Mouse (Mus musculus): ENCODE results near the gene Cidec. TPM values are rescaled to one million over a fixed set of nuclear protein-coding genes. Genes with fewer than 3 reads are reported as not detected.

Gene Cidec
- total and polyA plus RNA-seq, 2 experiments from 2014 or later = not detected

- WGBS = 64% methylated on average over 9 of the region's 10 CpGs
- no peaks in the 10 kb centered on the region for H3K27me3 ChIP-seq (ENCODE audit: control insufficient read depth, insufficient read depth, low read length)
- no peak within 1 kb of the TSS for H3K9ac ChIP-seq (replicated peaks; ENCODE audit: low read depth, low read length)
- H3K4me2 ChIP-seq (ENCODE audit: low read depth, low read length) = no peak within 1 kb of the TSS
- no peaks in the 10 kb centered on the region for H3K9me3 ChIP-seq (replicated peaks; ENCODE audit: control insufficient read depth, low read length)
- TF ChIP-seq EP300 (IDR thresholded peaks at IDR 0.05; ENCODE audit: low read depth) (no peak), CTCF (IDR thresholded peaks at IDR 0.05; ENCODE audit: low read depth) (no peak)
- H3K4me1 ChIP-seq (ENCODE audit: control insufficient read depth, insufficient read depth) = no peaks in the 10 kb centered on the region
- no peak within 1 kb of the TSS for H3K27ac ChIP-seq (ENCODE audit: low read depth)
- no peaks in the 10 kb centered on the region for H3K36me3 ChIP-seq (replicated peaks; ENCODE audit: control insufficient read depth, insufficient read depth, low read length)
- DNase-seq (ENCODE audit: low spot score) (no peak), ATAC-seq (ENCODE audit: insufficient read depth, low read depth) (no peak)
- H3K4me3 ChIP-seq (ENCODE audit: low read depth, low read length) = no peak within 1 kb of the TSS
Measured at GRCm38 (mm10) chr6:113457952-113458534, 22.5 kb upstream of the Cidec start, which contains the start of gene Il17re. Gene Il17re, plus strand, starts transcription at chr6:113458484.

DNA sequence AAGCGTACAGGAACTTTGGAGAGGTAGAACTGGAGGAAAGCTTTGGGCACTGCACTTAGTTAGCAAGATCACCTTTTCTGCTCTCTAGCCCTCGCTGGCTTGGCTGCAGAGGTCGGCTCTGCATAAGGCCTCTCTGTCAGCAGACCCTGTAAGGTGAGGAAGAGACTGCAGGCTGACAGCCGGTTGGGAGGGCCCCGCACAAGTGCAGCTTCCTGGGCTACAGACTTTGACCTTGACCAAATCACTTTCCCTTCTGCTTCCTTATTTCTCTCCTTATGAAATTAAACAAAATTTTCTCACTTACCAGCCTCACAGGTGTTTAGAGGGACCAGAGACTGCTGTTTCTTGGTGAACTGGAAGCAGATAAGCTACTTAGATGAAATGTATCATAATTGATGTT is 19.4 kb upstream of the Cidec start:
- TF ChIP-seq EP300 (IDR thresholded peaks at IDR 0.05; ENCODE audit: low read depth) = no peak
- TF ChIP-seq CTCF (IDR thresholded peaks at IDR 0.05; ENCODE audit: low read depth) = no peak
- Histone ChIP-seq H3K36me3 (replicated peaks; ENCODE audit: control insufficient read depth, insufficient read depth, low read length) (no peaks in the 10 kb centered on the region), H3K4me2 (ENCODE audit: low read depth, low read length) (no peak overlapping the region), H3K27me3 (ENCODE audit: control insufficient read depth, insufficient read depth, low read length) (no peaks in the 10 kb centered on the region), H3K27ac (ENCODE audit: low read depth) (no peak overlapping the region), H3K4me1 (ENCODE audit: control insufficient read depth, insufficient read depth) (peaks cover 13% of the 10 kb centered on the region; the same call in 1 of the 2 replicates), H3K4me3 (ENCODE audit: low read depth, low read length) (no peak overlapping the region), H3K9me3 (replicated peaks; ENCODE audit: control insufficient read depth, low read length) (no peaks in the 10 kb centered on the region), H3K9ac (replicated peaks; ENCODE audit: low read depth, low read length) (no peak overlapping the region)
- no peak for ATAC-seq (ENCODE audit: insufficient read depth, low read depth)
- DNase-seq (ENCODE audit: low spot score) = no peak
- WGBS = 53% methylated on average over 5 of the region's 5 CpGs

DNA sequence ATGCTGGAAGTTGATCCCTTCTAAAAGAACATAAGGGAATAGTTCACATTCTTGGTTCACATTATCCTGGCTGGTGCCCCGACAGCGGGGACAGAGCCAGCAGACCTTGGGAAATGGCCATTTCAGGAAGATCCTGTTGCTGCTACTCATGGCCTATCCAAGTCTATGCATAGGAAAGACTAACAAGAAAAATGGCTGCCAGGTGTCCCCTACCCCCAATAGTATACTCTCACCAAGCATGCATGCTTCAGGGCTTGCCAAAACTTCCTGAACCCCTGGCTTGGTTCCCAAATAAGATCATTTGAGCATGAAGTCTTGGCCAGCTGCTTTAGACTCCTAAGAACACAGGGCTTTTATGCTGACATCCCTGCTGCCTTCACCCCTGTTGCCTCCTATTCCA is 16.3 kb upstream of the Cidec start:
- peak; percentile 15 for DNase-seq (ENCODE audit: low spot score)

DNA sequence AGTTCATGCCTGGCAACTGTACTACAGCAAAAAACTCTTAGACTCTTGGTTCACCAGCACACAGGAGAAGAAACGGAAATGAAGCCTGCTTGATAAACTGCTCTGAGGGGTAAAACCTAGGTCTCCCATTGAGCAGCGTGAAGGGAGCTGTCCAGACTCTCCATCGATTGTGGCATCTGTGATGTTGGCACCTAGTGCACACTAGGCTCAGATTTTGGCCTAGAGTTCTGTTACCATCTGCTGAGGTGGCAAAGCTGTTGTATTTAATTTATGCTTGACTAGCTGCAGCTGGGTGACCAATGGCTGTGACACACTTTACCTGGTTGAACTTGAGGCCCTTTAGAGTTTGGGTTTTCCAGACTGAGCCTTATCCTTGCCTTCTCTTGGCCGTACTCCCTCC is 12.1 kb upstream of the Cidec start:
- Histone ChIP-seq H3K27me3 (ENCODE audit: control insufficient read depth, insufficient read depth, low read length) (no peaks in the 10 kb centered on the region), H3K36me3 (replicated peaks; ENCODE audit: control insufficient read depth, insufficient read depth, low read length) (peaks cover 26% of the 10 kb centered on the region), H3K4me3 (ENCODE audit: low read depth, low read length) (no peak overlapping the region), H3K4me2 (ENCODE audit: low read depth, low read length) (no peak overlapping the region), H3K9ac (replicated peaks; ENCODE audit: low read depth, low read length) (no peak overlapping the region), H3K27ac (ENCODE audit: low read depth) (no peak overlapping the region), H3K9me3 (replicated peaks; ENCODE audit: control insufficient read depth, low read length) (no peaks in the 10 kb centered on the region), H3K4me1 (ENCODE audit: control insufficient read depth, insufficient read depth) (peaks cover 19% of the 10 kb centered on the region)
- TF ChIP-seq CTCF (IDR thresholded peaks at IDR 0.05; ENCODE audit: low read depth) (no peak), EP300 (IDR thresholded peaks at IDR 0.05; ENCODE audit: low read depth) (no peak)
- DNase-seq (ENCODE audit: low spot score) (no peak), ATAC-seq (ENCODE audit: insufficient read depth, low read depth) (no peak)
- WGBS = 92% methylated on average over 4 of the region's 4 CpGs

More for the DNA sequence above, 16.3 kb upstream of the Cidec start:
- TF ChIP-seq CTCF (IDR thresholded peaks at IDR 0.05; ENCODE audit: low read depth) (no peak), EP300 (IDR thresholded peaks at IDR 0.05; ENCODE audit: low read depth) (no peak)
- 31% methylated on average over 2 of the region's 2 CpGs for WGBS
- H3K4me1 ChIP-seq (ENCODE audit: control insufficient read depth, insufficient read depth) = peaks cover 13% of the 10 kb centered on the region; the same call in 1 of the 2 replicates
- peaks cover 19% of the 10 kb centered on the region for H3K36me3 ChIP-seq (replicated peaks; ENCODE audit: control insufficient read depth, insufficient read depth, low read length)
- no peaks in the 10 kb centered on the region for H3K27me3 ChIP-seq (ENCODE audit: control insufficient read depth, insufficient read depth, low read length)
- peak; percentile 47; the same call in 1 of the 2 replicates for ATAC-seq (ENCODE audit: insufficient read depth, low read depth)
- no peak overlapping the region for H3K4me2 ChIP-seq (ENCODE audit: low read depth, low read length)
- H3K9ac ChIP-seq (replicated peaks; ENCODE audit: low read depth, low read length) = no peak overlapping the region
- H3K9me3 ChIP-seq (replicated peaks; ENCODE audit: control insufficient read depth, low read length) = no peaks in the 10 kb centered on the region
- no peak overlapping the region for H3K4me3 ChIP-seq (ENCODE audit: low read depth, low read length)
- peak overlapping the region; percentile 34; the same call in 1 of the 2 replicates for H3K27ac ChIP-seq (ENCODE audit: low read depth)

GRCm38 (mm10) chr6:113444207-113444965 is 8.8 kb upstream of the Cidec start:
- H3K27ac ChIP-seq (ENCODE audit: low read depth) = no peak overlapping the region
- no peaks in the 10 kb centered on the region for H3K27me3 ChIP-seq (ENCODE audit: control insufficient read depth, insufficient read depth, low read length)
- no peak overlapping the region for H3K4me3 ChIP-seq (ENCODE audit: low read depth, low read length)
- peaks cover 26% of the 10 kb centered on the region for H3K36me3 ChIP-seq (replicated peaks; ENCODE audit: control insufficient read depth, insufficient read depth, low read length)
- TF ChIP-seq CTCF (IDR thresholded peaks at IDR 0.05; ENCODE audit: low read depth) (no peak), EP300 (IDR thresholded peaks at IDR 0.05; ENCODE audit: low read depth) (no peak)
- no peaks in the 10 kb centered on the region for H3K9me3 ChIP-seq (replicated peaks; ENCODE audit: control insufficient read depth, low read length)
- H3K4me1 ChIP-seq (ENCODE audit: control insufficient read depth, insufficient read depth) = peaks cover 8% of the 10 kb centered on the region; the same call in 1 of the 2 replicates
- WGBS = 90% methylated on average over 6 of the region's 8 CpGs
- no peak for ATAC-seq (ENCODE audit: insufficient read depth, low read depth)
- DNase-seq (ENCODE audit: low spot score) = no peak
- H3K4me2 ChIP-seq (ENCODE audit: low read depth, low read length) = no peak overlapping the region
- no peak overlapping the region for H3K9ac ChIP-seq (replicated peaks; ENCODE audit: low read depth, low read length)
